Mouse (Mus musculus) spleen, adult 2 months (tissue): ENCODE data around the gene Pcgf2.

Source experiments
- CTCF ChIP-seq: fragments of 200-500 bp; IDR thresholded peaks from 2 replicates; pipeline ENCODE4 v1.5.1; 2011; ENCODE audit warnings: mild to moderate bottlenecking, inconsistent platforms; ENCODE audit not compliant: insufficient read depth, insufficient read length, insufficient replicate concordance; ENCODE audit errors: extremely low read depth
- POLR2A ChIP-seq: fragments of 200-500 bp; IDR thresholded peaks from 2 replicates; pipeline ENCODE4 v1.6.1; 2011; ENCODE audit warnings: low read depth, low read length, inconsistent platforms

DNA sequence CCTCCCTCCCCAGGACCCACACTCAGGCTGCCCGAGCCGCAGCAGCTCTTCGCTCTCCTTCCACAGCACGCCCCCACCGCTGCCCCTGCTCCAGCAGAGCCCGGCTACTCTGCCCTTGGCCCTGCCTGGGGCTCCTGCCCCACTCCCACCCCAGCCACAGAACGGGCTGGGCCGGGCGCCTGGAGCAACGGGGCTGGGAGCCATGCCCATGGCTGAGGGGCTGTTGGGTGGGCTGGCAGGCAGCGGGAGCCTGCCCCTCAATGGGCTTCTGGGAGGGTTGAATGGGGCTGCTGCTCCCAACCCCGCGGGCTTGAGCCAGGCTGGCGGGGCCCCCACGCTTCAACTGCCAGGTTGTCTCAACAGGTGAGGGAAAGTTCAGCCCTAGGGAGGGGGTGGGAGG, 22.0 kb downstream of the Pcgf2 start:
- TF ChIP-seq POLR2A (no peak), CTCF (no peak)
